Mouse (Mus musculus) heart, postnatal 0 days (tissue): ENCODE data around the gene Abi3. TPM values are rescaled to one million over a fixed set of nuclear protein-coding genes. Genes with fewer than 3 reads are reported as not detected.

Source experiments
- ATAC-seq: fragments of 200-750 bp; cut with Nextera tagmentation; 2 replicates; pipeline ENCODE4 v1.8.0; 2017; ENCODE audit warnings: low read depth, moderate number of reproducible peaks, moderate library complexity; ENCODE audit not compliant: insufficient read depth
- DNase-seq: peaks from one replicate; pipeline ENCODE4 v3.0.0-alpha.2; 2016; ENCODE audit warnings: low spot score
- H3K27ac ChIP-seq: fragments of 300-500 bp; sonication (generic); 2 replicates; pipeline ENCODE4 v1.5.1; 2014; ENCODE audit warnings: low read depth, mild to moderate bottlenecking
- H3K27me3 ChIP-seq: fragments of 300-500 bp; sonication (generic); 2 replicates; pipeline ENCODE4 v1.6.1; 2014; ENCODE audit warnings: low read length, mixed read lengths; ENCODE audit not compliant: control insufficient read depth, insufficient read depth
- H3K36me3 ChIP-seq: fragments of 300-500 bp; sonication (generic); replicated peaks from 2 replicates; pipeline ENCODE4 v1.6.1; 2014; ENCODE audit warnings: low read length, mixed read lengths; ENCODE audit not compliant: control insufficient read depth, insufficient read depth
- H3K4me1 ChIP-seq: fragments of 300-500 bp; sonication (generic); 2 replicates; pipeline ENCODE4 v1.6.1; 2014; ENCODE audit warnings: antibody characterized with exemption; ENCODE audit not compliant: control insufficient read depth, insufficient read depth
- H3K4me2 ChIP-seq: fragments of 300-500 bp; sonication (generic); 2 replicates; pipeline ENCODE4 v1.6.1; 2014; ENCODE audit warnings: low read depth, mild to moderate bottlenecking, low read length, moderate library complexity
- H3K4me3 ChIP-seq: fragments of 300-500 bp; sonication (generic); 2 replicates; pipeline ENCODE4 v1.5.1; 2014; ENCODE audit warnings: low read depth, low read length
- H3K9ac ChIP-seq: fragments of 300-500 bp; sonication (generic); replicated peaks from 2 replicates; pipeline ENCODE4 v1.6.1; 2014; ENCODE audit warnings: low read depth, low read length, mixed read lengths
- H3K9me3 ChIP-seq: fragments of 300-500 bp; sonication (generic); replicated peaks from 2 replicates; pipeline ENCODE4 v1.6.1; 2016; ENCODE audit warnings: low read length; ENCODE audit not compliant: control insufficient read depth
- CTCF ChIP-seq: IDR thresholded peaks from 2 replicates; pipeline ENCODE4 v1.5.1; 2016; ENCODE audit warnings: antibody characterized with exemption, control low read depth, low read depth
- EP300 ChIP-seq: IDR thresholded peaks from 2 replicates; pipeline ENCODE4 v1.6.1; 2016; ENCODE audit warnings: antibody characterized with exemption, low read depth
- WGBS: fragments of 180-500 bp; shearing (Covaris S2); extraction: QIAGEN DNeasy Blood & Tissue Kit; methylation state at CpG from one replicate; pipeline ENCODE4 v1.1.7; 2014; 5-methylcytosine and 5-hydroxymethylcytosine counted together
- polyA plus RNA-seq: library from polyadenylated mRNA; unstranded; fragments of >200 nt; fragmentation: Nextera tagmentation; extraction: Ambion mirVana; gene quantifications from 2 replicates; pipeline ENCODE4 v1.2.1, GENCODE M21; 2015
- total RNA-seq: library from RNA; depleted of rRNA; stranded (reverse); fragments of >200 nt; gene quantifications from 2 replicates; pipeline ENCODE4 v1.2.3, GENCODE M21; 2014; ENCODE audit warnings: low replicate concordance

Gene Abi3
- total and polyA plus RNA-seq, 2 experiments from 2014 or later, result 13.4 to 14.3 TPM

GRCm38 (mm10) chr11:95824877-95825243, 17.4 kb downstream of the Abi3 start:
- H3K27ac ChIP-seq, result peak overlapping the region; percentile 80
- H3K9ac ChIP-seq, result peak overlapping the region; percentile 57
- H3K4me1 ChIP-seq, result peaks cover 7% of the 10 kb centered on the region
- peak overlapping the region; percentile 80 for H3K4me2 ChIP-seq
- no peaks in the 10 kb centered on the region for H3K36me3 ChIP-seq
- ATAC-seq (peak; percentile 59), DNase-seq (peak; percentile 85)
- TF ChIP-seq CTCF (no peak), EP300 (no peak)
- peaks cover 5% of the 10 kb centered on the region for H3K27me3 ChIP-seq
- no peaks in the 10 kb centered on the region for H3K9me3 ChIP-seq
- H3K4me3 ChIP-seq, result peak overlapping the region; percentile 58
- WGBS, result 1% methylated on average over 11 of the region's 11 CpGs

DNA sequence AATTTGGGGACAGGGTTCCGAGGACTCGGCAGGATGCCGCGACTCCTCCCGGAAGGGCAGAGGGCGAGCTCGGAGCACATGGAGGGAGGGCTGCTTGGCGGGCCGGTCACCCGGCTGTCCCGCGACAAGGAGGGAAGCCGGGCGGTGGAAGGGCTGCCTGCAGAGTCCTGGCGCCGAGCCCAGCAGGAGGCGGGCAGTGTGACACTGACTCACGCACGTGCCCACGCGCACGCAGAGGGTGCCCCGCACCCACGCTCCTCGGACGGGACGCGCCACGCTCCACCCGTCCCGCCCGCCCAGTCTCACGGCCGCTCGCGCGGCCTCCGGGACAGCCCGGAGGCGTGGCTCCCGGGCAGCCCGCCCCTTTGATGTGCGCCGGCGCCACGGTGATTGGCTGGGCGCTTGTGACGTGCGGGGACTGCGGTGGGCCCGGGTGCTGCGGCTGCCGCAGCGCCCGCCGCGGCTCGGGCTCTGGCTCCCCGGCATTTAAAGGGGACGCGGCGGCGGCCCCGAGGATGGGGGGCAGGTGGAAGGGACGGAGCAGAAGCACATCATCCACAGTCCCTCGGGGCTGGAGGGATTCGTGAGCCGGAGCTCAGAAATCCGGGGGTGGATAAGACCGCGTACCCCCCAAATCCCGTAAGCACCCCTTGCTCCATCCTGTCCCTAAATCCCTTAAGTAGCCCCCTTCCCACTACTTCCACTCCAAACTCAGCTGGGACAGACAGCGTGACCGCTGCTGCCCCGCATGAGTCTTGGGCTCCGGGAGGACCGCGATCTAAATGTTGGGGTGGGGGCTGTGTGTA, 18.0 kb downstream of the Abi3 start, which contains the start of gene Phospho1:
Gene Phospho1, plus strand, starts transcription at position 429 of the 806 bp plus-strand sequence.
- Histone ChIP-seq H3K9me3 (no peaks in the 10 kb centered on the region), H3K4me1 (peaks cover 7% of the 10 kb centered on the region), H3K36me3 (no peaks in the 10 kb centered on the region), H3K27me3 (no peaks in the 10 kb centered on the region), H3K4me3 (peak within 1 kb of the TSS; percentile 58), H3K9ac (peak within 1 kb of the TSS; percentile 57), H3K27ac (peak within 1 kb of the TSS; percentile 80), H3K4me2 (peak within 1 kb of the TSS; percentile 80)
- WGBS, result under 1% methylated on average over 73 of the region's 78 CpGs
- no peak for TF ChIP-seq CTCF
- TF ChIP-seq EP300, result no peak
- ATAC-seq (peak; percentile 95), DNase-seq (peak; percentile 87)

DNA sequence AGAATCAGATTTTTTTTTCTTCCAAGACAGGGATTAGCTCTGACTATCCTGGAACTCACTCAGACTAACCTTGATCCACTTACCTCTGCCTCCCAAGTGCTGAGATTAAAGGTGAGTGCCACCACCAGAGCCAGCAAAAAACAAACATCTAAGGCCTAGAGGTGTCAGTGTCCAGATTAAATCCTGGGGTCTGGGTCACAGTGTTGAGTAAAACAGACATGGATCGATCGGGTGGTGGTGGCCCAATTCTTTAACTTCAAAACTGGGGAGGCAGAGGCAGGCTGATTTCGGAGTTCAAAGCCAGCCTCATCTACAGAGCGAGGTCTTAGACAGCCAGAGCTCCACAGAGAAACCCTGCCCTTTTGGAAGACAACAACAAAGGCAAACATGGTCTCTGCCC, 19.8 kb downstream of the Abi3 start:
- Histone ChIP-seq H3K4me2 (no peak overlapping the region), H3K9ac (no peak overlapping the region), H3K27me3 (no peaks in the 10 kb centered on the region), H3K4me1 (peaks cover 7% of the 10 kb centered on the region), H3K27ac (no peak overlapping the region), H3K9me3 (no peaks in the 10 kb centered on the region), H3K4me3 (no peak overlapping the region), H3K36me3 (no peaks in the 10 kb centered on the region)
- ATAC-seq, result no peak
- TF ChIP-seq EP300 (no peak), CTCF (no peak)
- 88% methylated on average over 4 of the region's 4 CpGs for WGBS
- no peak for DNase-seq

GRCm38 (mm10) chr11:95821511-95821910, 20.8 kb downstream of the Abi3 start:
- Histone ChIP-seq H3K4me3 (no peak overlapping the region), H3K4me1 (no peaks in the 10 kb centered on the region; the same call in 1 of the 2 replicates), H3K36me3 (no peaks in the 10 kb centered on the region), H3K27me3 (no peaks in the 10 kb centered on the region), H3K9ac (no peak overlapping the region), H3K4me2 (no peak overlapping the region), H3K9me3 (no peaks in the 10 kb centered on the region), H3K27ac (no peak overlapping the region)
- TF ChIP-seq CTCF (no peak), EP300 (no peak)
- WGBS, result 86% methylated on average over 3 of the region's 3 CpGs
- DNase-seq (no peak), ATAC-seq (no peak)

GRCm38 (mm10) chr11:95819138-95819537, 23.1 kb downstream of the Abi3 start:
- H3K27me3 ChIP-seq, result no peaks in the 10 kb centered on the region
- DNase-seq, result no peak
- H3K4me3 ChIP-seq, result no peak overlapping the region
- no peak overlapping the region for H3K9ac ChIP-seq
- no peaks in the 10 kb centered on the region; the same call in 1 of the 2 replicates for H3K4me1 ChIP-seq
- WGBS, result 86% methylated on average over 8 of the region's 8 CpGs
- H3K36me3 ChIP-seq, result no peaks in the 10 kb centered on the region
- no peak for ATAC-seq
- H3K9me3 ChIP-seq, result no peaks in the 10 kb centered on the region
- H3K27ac ChIP-seq, result no peak overlapping the region
- TF ChIP-seq EP300 (no peak), CTCF (no peak)
- no peak overlapping the region for H3K4me2 ChIP-seq

DNA sequence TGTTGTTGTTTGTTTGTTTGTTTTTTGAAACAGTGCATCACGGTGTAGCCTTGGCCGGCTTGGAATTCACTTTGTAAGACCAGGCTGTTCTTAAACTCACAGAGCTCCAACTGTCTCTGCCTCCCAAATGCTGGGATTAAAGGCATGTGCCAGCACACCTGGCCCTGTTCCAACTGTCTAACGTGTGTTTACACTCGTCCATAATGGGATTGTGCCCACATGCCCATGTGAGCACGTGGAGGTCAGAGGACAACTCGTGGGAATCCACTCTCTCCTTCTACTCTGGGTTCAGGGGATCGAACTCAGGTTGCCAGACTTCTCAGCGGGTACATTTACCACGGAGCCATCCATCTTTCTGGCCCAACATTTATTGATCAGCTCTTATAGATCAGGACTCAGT, 26.9 kb downstream of the Abi3 start:
- ATAC-seq (no peak), DNase-seq (no peak)
- H3K36me3 ChIP-seq, result no peaks in the 10 kb centered on the region
- no peak overlapping the region for H3K4me3 ChIP-seq
- no peak overlapping the region for H3K27ac ChIP-seq
- H3K9ac ChIP-seq, result no peak overlapping the region
- 71% methylated on average over 9 of the region's 9 CpGs for WGBS
- no peaks in the 10 kb centered on the region for H3K4me1 ChIP-seq
- no peaks in the 10 kb centered on the region for H3K9me3 ChIP-seq
- TF ChIP-seq CTCF (no peak), EP300 (no peak)
- H3K27me3 ChIP-seq, result no peaks in the 10 kb centered on the region
- no peak overlapping the region for H3K4me2 ChIP-seq
